Mouse (Mus musculus): ENCODE data around the gene Cd24a.

Gene Cd24a

GRCm38 (mm10) chr10:43577997-43578331, at the start of gene Cd24a:
Gene Cd24a, plus strand, starts transcription at chr10:43578284.
- no peak for DNase-seq (ENCODE audit: low read depth, low spot score)

GRCm38 (mm10) chr10:43534382-43534781, 43.7 kb upstream of the Cd24a start:
- no peak for DNase-seq (ENCODE audit: low read depth, low spot score)

GRCm38 (mm10) chr10:43537652-43538051, 40.4 kb upstream of the Cd24a start:
- no peak for DNase-seq (ENCODE audit: low read depth, low spot score)

- DNase-seq (ENCODE audit: low read depth, low spot score) = no peak
Observed at GRCm38 (mm10) chr10:43538831-43539230, 39.3 kb upstream of the Cd24a start.

- no peak for DNase-seq (ENCODE audit: low read depth, low spot score)
Observed at GRCm38 (mm10) chr10:43539746-43540310, 38.3 kb upstream of the Cd24a start.

- DNase-seq (ENCODE audit: low read depth, low spot score) = peak; percentile 96
Observed at GRCm38 (mm10) chr10:43540442-43541152, 37.5 kb upstream of the Cd24a start, which contains the start of gene 1700021F05Rik. Gene 1700021F05Rik, minus strand, starts transcription at chr10:43540994.

GRCm38 (mm10) chr10:43541153-43541544, 36.9 kb upstream of the Cd24a start:
- DNase-seq (ENCODE audit: low read depth, low spot score) = no peak

GRCm38 (mm10) chr10:43549411-43549810, 28.7 kb upstream of the Cd24a start:
- peak; percentile 73 for DNase-seq (ENCODE audit: low read depth, low spot score)

- DNase-seq (ENCODE audit: low read depth, low spot score) = no peak
Observed at GRCm38 (mm10) chr10:43550923-43551322, 27.2 kb upstream of the Cd24a start.

GRCm38 (mm10) chr10:43551388-43551787, 26.7 kb upstream of the Cd24a start:
- peak; percentile 96 for DNase-seq (ENCODE audit: low read depth, low spot score)

GRCm38 (mm10) chr10:43557630-43558165, 20.4 kb upstream of the Cd24a start:
- DNase-seq (ENCODE audit: low read depth, low spot score) = no peak

- no peak for DNase-seq (ENCODE audit: low read depth, low spot score)
Observed at GRCm38 (mm10) chr10:43559313-43559712, 18.8 kb upstream of the Cd24a start.

GRCm38 (mm10) chr10:43560765-43561164, 17.3 kb upstream of the Cd24a start:
- peak; percentile 66 for DNase-seq (ENCODE audit: low read depth, low spot score)

- peak; percentile 61 for DNase-seq (ENCODE audit: low read depth, low spot score)
Observed at GRCm38 (mm10) chr10:43561311-43561710, 16.8 kb upstream of the Cd24a start.

- DNase-seq (ENCODE audit: low read depth, low spot score) = no peak
Observed at GRCm38 (mm10) chr10:43574352-43574751, 3.7 kb upstream of the Cd24a start.

GRCm38 (mm10) chr10:43574956-43575355, 3.1 kb upstream of the Cd24a start:
- peak; percentile 74 for DNase-seq (ENCODE audit: low read depth, low spot score)

- DNase-seq (ENCODE audit: low read depth, low spot score) = peak; percentile 33
Observed at GRCm38 (mm10) chr10:43577299-43577996, 636 bp upstream of the Cd24a start.

- DNase-seq (ENCODE audit: low read depth, low spot score) = peak; percentile 51
Observed at GRCm38 (mm10) chr10:43578366-43578753, 276 bp downstream of the Cd24a start.

- peak; percentile 65 for DNase-seq (ENCODE audit: low read depth, low spot score)
Observed at GRCm38 (mm10) chr10:43578754-43579380, 783 bp downstream of the Cd24a start.

GRCm38 (mm10) chr10:43579381-43580261, 1.5 kb downstream of the Cd24a start:
- DNase-seq (ENCODE audit: low read depth, low spot score) = peak; percentile 56

- peak; percentile 93 for DNase-seq (ENCODE audit: low read depth, low spot score)
Observed at GRCm38 (mm10) chr10:43580649-43581078, 2.6 kb downstream of the Cd24a start.

Measured in ES-CJ7 (cell line).